Mouse (Mus musculus) thymus, adult 2 months (tissue): Measurements from ENCODE around the gene Ugt3a1. TPM values are rescaled to one million over a fixed set of nuclear protein-coding genes. Genes with fewer than 3 reads are reported as not detected.

Source experiments
- DNase-seq: peaks from one replicate; pipeline ENCODE4 v3.0.0; 2021
- H3K27ac ChIP-seq: fragments of 200-500 bp; 2 replicates; pipeline ENCODE4 v1.5.1; 2012; ENCODE audit warnings: low read length, control low read depth; ENCODE audit not compliant: control insufficient read depth, insufficient read depth
- H3K27me3 ChIP-seq: fragments of 200-500 bp; 2 replicates; pipeline ENCODE4 v1.6.1; 2012; ENCODE audit warnings: mild to moderate bottlenecking, low read length, moderate library complexity, mixed read lengths; ENCODE audit not compliant: control insufficient read depth, insufficient read depth
- H3K36me3 ChIP-seq: fragments of 200-500 bp; 2 replicates; pipeline ENCODE4 v1.6.1; 2012; ENCODE audit warnings: mild to moderate bottlenecking, low read length, moderate library complexity; ENCODE audit not compliant: control insufficient read depth, insufficient read depth
- H3K4me1 ChIP-seq: fragments of 200-500 bp; replicated peaks from 2 replicates; pipeline ENCODE4 v1.6.1; 2012; ENCODE audit warnings: low read length; ENCODE audit not compliant: control insufficient read depth, insufficient read depth
- H3K4me3 ChIP-seq: fragments of 200-500 bp; 2 replicates; pipeline ENCODE4 v1.5.1; 2012; ENCODE audit warnings: mild to moderate bottlenecking, low read length, control low read depth, moderate library complexity; ENCODE audit not compliant: control insufficient read depth, insufficient read depth
- CTCF ChIP-seq: fragments of 200-500 bp; IDR thresholded peaks from 2 replicates; pipeline ENCODE4 v1.5.1; 2012; ENCODE audit warnings: mild to moderate bottlenecking, control low read depth, low read length, moderate library complexity, borderline replicate concordance; ENCODE audit not compliant: control insufficient read depth, poor library complexity, insufficient read depth; ENCODE audit errors: extremely low read depth
- POLR2A ChIP-seq: fragments of 200-500 bp; IDR thresholded peaks from 2 replicates; pipeline ENCODE4 v1.6.1; 2012; ENCODE audit warnings: mild to moderate bottlenecking, low read length, control low read depth, moderate library complexity; ENCODE audit not compliant: control insufficient read depth, poor library complexity, insufficient read depth; ENCODE audit errors: extremely low read depth
- WGBS: fragments of 180-500 bp; shearing (Covaris S2); methylation state at CpG from one replicate; pipeline ENCODE4 v1.1.7; 2018; 5-methylcytosine and 5-hydroxymethylcytosine counted together
- polyA plus RNA-seq: library from polyadenylated mRNA; depleted of rRNA; stranded (reverse); fragments of >200 nt; gene quantifications from 2 replicates; pipeline ENCODE4 v1.2.3, GENCODE M21; 2012

Gene Ugt3a1
- polyA plus RNA-seq, 1 experiment = 0.11 TPM

DNA sequence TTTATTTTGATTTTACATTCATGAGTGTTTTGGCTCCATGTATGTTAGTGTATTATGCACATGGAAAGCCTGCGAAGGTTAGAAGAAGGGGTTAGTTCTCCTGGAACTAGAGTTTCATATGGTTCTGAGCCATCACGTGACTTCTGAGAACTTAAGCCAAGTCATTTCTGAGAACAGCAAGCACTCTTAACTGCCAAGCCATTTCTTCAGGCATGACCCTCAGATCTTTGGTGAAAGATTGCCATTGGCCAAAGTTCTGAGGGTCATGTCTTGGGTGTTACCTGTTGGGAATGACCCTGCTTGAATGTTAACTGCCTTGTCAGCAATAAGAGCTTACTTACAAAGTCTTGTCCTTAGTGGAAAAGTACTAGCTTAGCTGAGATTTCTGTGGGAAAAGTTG is 6.5 kb downstream of the Ugt3a1 start:
- TF ChIP-seq POLR2A (no peak), CTCF (no peak)
- Histone ChIP-seq H3K4me3 (no peak overlapping the region), H3K27me3 (no peaks in the 10 kb centered on the region), H3K4me1 (no peaks in the 10 kb centered on the region), H3K36me3 (no peaks in the 10 kb centered on the region), H3K27ac (no peak overlapping the region)
- no peak for DNase-seq
- 89% methylated on average over 2 of the region's 2 CpGs for WGBS

- no peaks in the 10 kb centered on the region for H3K4me1 ChIP-seq
- H3K27ac ChIP-seq = no peak overlapping the region
- WGBS = 71% methylated on average over 2 of the region's 2 CpGs
- TF ChIP-seq POLR2A (no peak), CTCF (no peak)
- no peaks in the 10 kb centered on the region for H3K36me3 ChIP-seq
- H3K4me3 ChIP-seq = no peak overlapping the region
- H3K27me3 ChIP-seq = no peaks in the 10 kb centered on the region
- no peak for DNase-seq
Observed at GRCm38 (mm10) chr15:9289660-9290059, 13.0 kb downstream of the Ugt3a1 start.

DNA sequence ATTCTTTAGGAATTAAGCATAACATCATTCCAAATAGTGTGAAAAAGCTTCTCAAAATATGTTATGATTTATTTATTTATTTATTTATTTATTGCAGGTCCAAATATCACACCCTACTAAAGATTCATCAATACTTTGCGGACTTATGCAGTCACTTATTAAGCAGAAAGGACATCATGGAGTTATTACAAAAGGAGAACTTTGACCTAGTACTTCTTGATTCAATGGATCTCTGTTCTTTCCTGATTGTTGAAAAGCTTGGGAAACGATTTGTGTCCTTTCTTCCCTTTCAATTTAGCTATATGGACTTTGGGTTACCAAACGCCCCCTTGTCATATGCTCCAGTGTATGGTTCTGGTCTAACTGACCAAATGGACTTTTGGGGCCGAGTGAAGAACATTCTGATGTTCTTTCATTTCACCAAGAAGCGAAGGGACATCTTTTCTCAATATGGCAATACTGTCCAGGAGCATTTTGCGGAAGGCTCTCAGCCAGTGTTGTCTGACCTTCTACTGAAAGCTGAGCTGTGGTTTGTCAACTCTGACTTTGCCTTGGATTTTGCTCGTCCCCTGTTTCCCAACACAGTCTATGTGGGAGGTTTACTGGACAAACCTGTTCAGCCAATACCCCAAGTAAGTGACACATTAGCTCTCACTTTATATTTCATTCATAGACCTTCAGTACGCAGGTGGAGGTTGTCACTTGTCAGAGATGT is 29.4 kb downstream of the Ugt3a1 start:
- Histone ChIP-seq H3K4me3 (no peak overlapping the region), H3K27ac (no peak overlapping the region), H3K36me3 (no peaks in the 10 kb centered on the region), H3K27me3 (no peaks in the 10 kb centered on the region), H3K4me1 (no peaks in the 10 kb centered on the region)
- TF ChIP-seq CTCF = no peak
- TF ChIP-seq POLR2A = no peak
- WGBS = 90% methylated on average over 8 of the region's 8 CpGs
- no peak for DNase-seq

DNA sequence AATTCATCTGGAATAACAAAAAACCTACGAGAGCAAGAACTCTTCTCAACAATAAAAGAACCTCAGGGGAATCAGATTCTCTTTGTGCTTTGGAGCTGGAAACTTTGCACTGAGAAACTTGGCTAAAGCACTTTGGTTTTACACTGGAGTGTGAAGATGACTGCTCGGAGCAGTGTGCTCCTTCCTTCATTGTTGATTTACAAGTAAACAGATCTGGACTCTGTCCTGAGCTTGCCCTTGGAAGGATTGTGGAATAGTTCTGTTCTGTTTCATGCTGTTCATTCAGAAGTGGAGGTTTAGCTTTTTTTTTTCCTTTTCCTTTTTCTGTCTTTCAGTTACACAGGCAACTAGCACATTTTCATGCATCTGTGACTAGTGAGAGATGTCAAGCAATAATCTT is 57.9 kb downstream of the Ugt3a1 start:
- Histone ChIP-seq H3K27ac (no peak overlapping the region), H3K27me3 (no peaks in the 10 kb centered on the region), H3K4me3 (no peak overlapping the region), H3K36me3 (no peaks in the 10 kb centered on the region), H3K4me1 (no peaks in the 10 kb centered on the region)
- no peak for TF ChIP-seq POLR2A
- DNase-seq = no peak
- 92% methylated on average over 2 of the region's 2 CpGs for WGBS

- Histone ChIP-seq H3K27me3 (no peaks in the 10 kb centered on the region), H3K4me3 (no peak within 1 kb of the TSS), H3K27ac (no peak within 1 kb of the TSS), H3K36me3 (no peaks in the 10 kb centered on the region), H3K4me1 (no peaks in the 10 kb centered on the region)
- 94% methylated on average over 4 of the region's 4 CpGs for WGBS
- DNase-seq = no peak
- TF ChIP-seq CTCF (no peak), POLR2A (no peak)
Observed at GRCm38 (mm10) chr15:9335341-9335740, 58.7 kb downstream of the Ugt3a1 start, which contains the start of gene Ugt3a2. Gene Ugt3a2, plus strand, starts transcription at chr15:9335550.

DNA sequence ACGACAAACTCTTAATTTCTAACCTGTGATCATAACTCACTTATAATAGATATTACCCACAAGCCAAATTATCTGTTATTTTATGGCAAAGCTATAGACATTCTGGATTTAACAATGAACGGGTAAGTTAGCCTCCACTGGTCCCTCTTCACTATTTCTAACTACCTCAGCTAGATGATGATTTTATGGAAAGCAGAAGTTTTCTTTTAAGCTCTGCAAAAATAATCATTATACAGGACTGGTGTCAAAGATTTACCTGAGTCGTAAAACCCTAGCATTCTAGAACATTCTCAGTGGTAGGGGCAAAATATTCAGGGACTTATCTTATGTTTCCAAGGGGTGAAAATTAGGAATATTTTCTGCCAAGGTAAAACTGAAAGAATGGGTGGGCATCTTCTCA is 59.9 kb downstream of the Ugt3a1 start:
- Histone ChIP-seq H3K36me3 (no peaks in the 10 kb centered on the region), H3K4me3 (no peak overlapping the region), H3K27me3 (no peaks in the 10 kb centered on the region), H3K4me1 (no peaks in the 10 kb centered on the region), H3K27ac (no peak overlapping the region)
- 93% methylated on average over 3 of the region's 3 CpGs for WGBS
- TF ChIP-seq POLR2A (no peak), CTCF (no peak)
- DNase-seq = no peak

- no peaks in the 10 kb centered on the region for H3K27me3 ChIP-seq
- no peak for DNase-seq
- no peak overlapping the region for H3K27ac ChIP-seq
- TF ChIP-seq CTCF (no peak), POLR2A (no peak)
- WGBS = 84% methylated on average over 3 of the region's 3 CpGs
- no peaks in the 10 kb centered on the region for H3K4me1 ChIP-seq
- H3K4me3 ChIP-seq = no peak overlapping the region
- no peaks in the 10 kb centered on the region for H3K36me3 ChIP-seq
Observed at GRCm38 (mm10) chr15:9337021-9337420, 60.3 kb downstream of the Ugt3a1 start.
